Mouse (Mus musculus): Measurements from ENCODE around the gene Srp54a. TPM values are rescaled to one million over a fixed set of nuclear protein-coding genes. Genes with fewer than 3 reads are reported as not detected.
A peak's percentile ranks its signal among the peaks of the same experiment; 100 is the strongest.
"Not testable (repeated sequence)": the region's sequence is repeated elsewhere in the genome, so short reads cannot be mapped to it uniquely, and the experiment has no call there.

Gene Srp54a
- polyA plus RNA-seq (2015; fragmentation: Nextera tagmentation; extraction: Ambion mirVana) = 172 TPM in 2 replicates

DNA sequence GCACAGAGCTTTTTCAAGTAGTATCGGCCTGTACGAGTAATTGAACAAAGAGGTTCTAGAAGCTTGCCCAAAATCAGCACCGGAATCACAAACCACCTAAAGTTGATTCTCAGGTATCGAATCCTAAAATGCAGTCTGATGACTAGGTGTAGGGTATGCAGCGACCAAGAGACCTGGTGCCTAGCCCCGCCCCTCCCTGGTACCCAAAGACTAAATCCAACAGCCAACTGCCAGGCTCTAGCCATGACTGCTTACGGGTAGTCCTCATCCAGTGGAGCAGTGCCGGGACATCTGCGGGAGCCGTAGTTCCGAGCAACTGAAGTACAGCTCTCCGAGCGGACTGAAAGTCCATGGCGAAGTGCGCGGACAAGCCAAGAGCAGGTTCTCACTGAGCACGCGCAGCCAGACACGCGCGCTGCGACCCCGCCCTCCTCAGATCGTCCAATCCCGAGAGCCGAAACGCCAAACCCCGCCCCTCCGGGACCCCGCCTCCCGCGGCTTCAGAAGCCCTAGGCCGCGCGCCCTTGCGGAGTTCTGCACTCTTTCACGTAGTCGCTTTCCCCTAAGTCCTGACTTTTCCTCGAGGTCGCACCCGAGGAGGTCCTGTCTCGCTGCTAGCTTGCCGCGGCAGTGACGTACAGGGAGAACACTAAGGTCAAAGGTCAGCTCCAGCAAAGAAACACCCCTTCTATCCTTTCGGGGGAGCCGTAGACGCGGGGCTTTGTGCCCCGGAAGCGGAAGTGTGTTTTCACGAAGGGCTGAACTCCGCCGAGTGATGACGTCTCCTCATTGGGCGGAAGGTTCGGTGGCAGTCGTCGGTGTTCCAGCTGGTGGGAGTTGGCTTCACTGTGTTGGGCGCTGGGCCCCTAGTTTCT lies at the start of gene Srp54a, which contains the start of gene 2700097O09Rik:
TSS of gene Srp54a (plus strand) at position 537 of the 875 bp plus-strand sequence.
TSS of gene 2700097O09Rik (minus strand) at position 385 of the 875 bp plus-strand sequence.
- not testable (repeated sequence) for H3K27me3 ChIP-seq, H3K36me3 ChIP-seq, H3K9me3 ChIP-seq
- Histone ChIP-seq H3K4me2 (peak within 1 kb of the TSS; percentile 64), H3K4me3 (peak within 1 kb of the TSS; percentile 85), H3K27ac (replicated peaks) (peak within 1 kb of the TSS; percentile 90), H3K4me1 (replicated peaks) (peaks cover 13% of the 10 kb centered on the region), H3K9ac (peak within 1 kb of the TSS; percentile 80)
- WGBS = under 1% methylated on average over 60 of the region's 60 CpGs
- ATAC-seq (ENCODE audit: low FRiP score, low read depth) = peak; percentile 99

DNA sequence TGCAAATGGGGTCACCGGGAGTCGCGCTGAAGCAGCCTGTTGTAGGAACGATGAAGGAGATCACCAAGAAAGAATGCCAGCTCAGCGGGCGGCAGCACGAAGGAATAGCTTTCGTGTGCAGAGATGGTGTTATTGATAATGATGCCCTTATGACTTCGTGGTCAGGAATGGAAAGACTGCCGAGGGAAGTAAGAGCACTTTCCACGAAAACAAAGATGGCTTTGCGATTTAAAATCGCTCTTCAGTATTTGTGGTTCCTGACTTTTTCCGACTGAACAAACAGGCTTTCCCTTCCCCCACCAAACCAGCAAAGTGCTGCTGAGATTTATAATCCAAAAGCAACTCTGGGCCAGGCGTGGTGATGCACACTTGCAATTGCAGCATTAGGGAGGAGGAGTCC lies 39.1 kb upstream of the Srp54a start:
- H3K4me3 ChIP-seq = no peak overlapping the region
- no peak for ATAC-seq (ENCODE audit: low FRiP score, low read depth)
- no peaks in the 10 kb centered on the region for H3K9me3 ChIP-seq
- H3K4me1 ChIP-seq (replicated peaks) = no peaks in the 10 kb centered on the region
- H3K36me3 ChIP-seq = no peaks in the 10 kb centered on the region
- H3K27me3 ChIP-seq = no peaks in the 10 kb centered on the region
- WGBS = 81% methylated on average over 15 of the region's 15 CpGs
- H3K9ac ChIP-seq = no peak overlapping the region
- H3K4me2 ChIP-seq = no peak overlapping the region
- no peak overlapping the region for H3K27ac ChIP-seq (replicated peaks)

GRCm38 (mm10) chr12:55049731-55050353 lies 30.2 kb upstream of the Srp54a start:
- Histone ChIP-seq H3K4me2 (no peak overlapping the region), H3K4me1 (replicated peaks) (no peaks in the 10 kb centered on the region), H3K36me3 (0 out of 2 replicates have a peak, but pooled peaks cover 7% of the 10 kb centered on the region), H3K9me3 (no peaks in the 10 kb centered on the region), H3K27ac (replicated peaks) (no peak overlapping the region), H3K4me3 (no peak overlapping the region), H3K9ac (no peak overlapping the region), H3K27me3 (no peaks in the 10 kb centered on the region)
- ATAC-seq (ENCODE audit: low FRiP score, low read depth) = no peak
- 95% methylated on average over 8 of the region's 8 CpGs for WGBS

GRCm38 (mm10) chr12:55051210-55052173 lies 28.6 kb upstream of the Srp54a start:
- H3K27ac ChIP-seq (replicated peaks) = no peak overlapping the region
- no peak overlapping the region for H3K4me2 ChIP-seq
- H3K9me3 ChIP-seq = no peaks in the 10 kb centered on the region
- no peaks in the 10 kb centered on the region for H3K4me1 ChIP-seq (replicated peaks)
- H3K9ac ChIP-seq = no peak overlapping the region
- no peak overlapping the region for H3K4me3 ChIP-seq
- ATAC-seq (ENCODE audit: low FRiP score, low read depth) = no peak
- H3K27me3 ChIP-seq = no peaks in the 10 kb centered on the region
- WGBS = 95% methylated on average over 8 of the region's 8 CpGs
- H3K36me3 ChIP-seq = 0 out of 2 replicates have a peak, but pooled peaks cover 4% of the 10 kb centered on the region

DNA sequence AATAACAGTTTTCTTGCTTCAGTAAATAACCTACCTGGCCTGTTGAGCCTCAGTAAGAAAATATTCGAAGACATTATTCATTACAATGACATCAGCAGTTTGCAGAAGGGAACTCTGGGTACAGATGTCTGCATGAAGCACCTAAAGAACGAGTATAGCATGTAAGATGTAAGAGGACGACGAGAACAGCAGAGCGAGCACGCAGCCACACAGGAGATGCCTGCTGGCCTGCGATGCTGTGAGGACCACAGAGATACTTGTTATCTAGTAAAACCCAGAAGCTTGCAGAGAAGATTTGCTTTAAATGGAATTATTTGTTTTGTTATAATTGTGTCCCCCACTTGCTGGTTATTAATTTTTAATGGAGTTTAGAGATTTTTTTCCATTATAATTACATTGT lies 26.8 kb upstream of the Srp54a start:
- Histone ChIP-seq H3K4me1 (replicated peaks) (no peaks in the 10 kb centered on the region), H3K9ac (no peak overlapping the region), H3K9me3 (no peaks in the 10 kb centered on the region), H3K4me3 (no peak overlapping the region), H3K4me2 (no peak overlapping the region), H3K27ac (replicated peaks) (no peak overlapping the region), H3K36me3 (no peaks in the 10 kb centered on the region), H3K27me3 (no peaks in the 10 kb centered on the region)
- 88% methylated on average over 7 of the region's 7 CpGs for WGBS
- no peak for ATAC-seq (ENCODE audit: low FRiP score, low read depth)

- WGBS = 91% methylated on average over 2 of the region's 2 CpGs
- no peak for ATAC-seq (ENCODE audit: low FRiP score, low read depth)
- H3K9ac ChIP-seq = no peak overlapping the region
These were observed 25.4 kb upstream of the Srp54a start for GRCm38 (mm10) chr12:55054551-55055241.

GRCm38 (mm10) chr12:55056703-55057102 lies 23.4 kb upstream of the Srp54a start:
- no peaks in the 10 kb centered on the region for H3K9me3 ChIP-seq
- no peaks in the 10 kb centered on the region for H3K27me3 ChIP-seq
- no peak overlapping the region for H3K4me3 ChIP-seq
- no peaks in the 10 kb centered on the region for H3K4me1 ChIP-seq (replicated peaks)
- no peak overlapping the region for H3K4me2 ChIP-seq
- H3K9ac ChIP-seq = no peak overlapping the region
- 89% methylated on average over 2 of the region's 2 CpGs for WGBS
- peaks cover 8% of the 10 kb centered on the region for H3K36me3 ChIP-seq
- no peak for ATAC-seq (ENCODE audit: low FRiP score, low read depth)
- H3K27ac ChIP-seq (replicated peaks) = no peak overlapping the region

More at GRCm38 (mm10) chr12:55054551-55055241, 25.4 kb upstream of the Srp54a start:
- Histone ChIP-seq H3K27me3 (no peaks in the 10 kb centered on the region), H3K4me1 (replicated peaks) (no peaks in the 10 kb centered on the region), H3K4me3 (no peak overlapping the region), H3K4me2 (no peak overlapping the region), H3K27ac (replicated peaks) (no peak overlapping the region), H3K9me3 (no peaks in the 10 kb centered on the region), H3K36me3 (peaks cover 8% of the 10 kb centered on the region)

DNA sequence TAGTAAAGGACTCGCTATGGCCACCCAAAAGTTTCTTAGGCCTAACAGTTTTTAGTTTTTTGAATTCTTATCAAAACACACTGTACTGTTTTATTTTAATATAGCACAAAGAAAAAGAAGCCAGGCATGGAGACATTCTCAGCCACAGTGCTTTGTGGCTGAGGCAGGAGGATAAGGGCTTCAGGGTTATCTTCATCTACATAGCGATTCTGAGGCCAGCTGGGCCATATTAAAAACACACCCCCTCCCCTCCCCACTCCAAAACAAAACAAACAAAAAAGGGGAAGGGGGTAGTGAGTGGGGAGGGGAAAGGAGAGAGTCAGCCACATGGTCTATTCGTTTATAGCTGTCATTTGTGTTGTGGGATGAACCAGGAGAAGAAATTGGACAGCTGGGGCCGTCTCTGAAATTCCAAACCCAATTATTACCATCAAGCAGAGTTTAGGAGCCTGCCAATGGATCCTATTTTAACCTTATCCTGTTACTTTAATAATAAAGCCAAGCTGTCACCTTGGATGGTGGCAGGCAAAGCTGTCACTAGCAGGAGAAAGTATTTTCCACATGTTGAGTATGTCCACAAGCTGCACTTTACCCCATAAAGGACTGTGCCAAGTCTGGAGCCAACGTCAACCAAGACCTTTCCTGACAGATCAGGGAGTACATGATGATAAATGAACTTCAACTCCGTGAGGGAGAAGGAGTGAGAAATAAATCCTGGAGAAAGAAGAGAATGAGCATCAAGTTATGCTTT lies 21.0 kb upstream of the Srp54a start:
- Histone ChIP-seq H3K36me3 (peaks cover 8% of the 10 kb centered on the region), H3K9ac (no peak overlapping the region), H3K9me3 (no peaks in the 10 kb centered on the region), H3K4me1 (replicated peaks) (no peaks in the 10 kb centered on the region), H3K4me2 (no peak overlapping the region), H3K4me3 (no peak overlapping the region), H3K27me3 (no peaks in the 10 kb centered on the region), H3K27ac (replicated peaks) (no peak overlapping the region)
- WGBS = 71% methylated on average over 6 of the region's 6 CpGs
- no peak for ATAC-seq (ENCODE audit: low FRiP score, low read depth)

DNA sequence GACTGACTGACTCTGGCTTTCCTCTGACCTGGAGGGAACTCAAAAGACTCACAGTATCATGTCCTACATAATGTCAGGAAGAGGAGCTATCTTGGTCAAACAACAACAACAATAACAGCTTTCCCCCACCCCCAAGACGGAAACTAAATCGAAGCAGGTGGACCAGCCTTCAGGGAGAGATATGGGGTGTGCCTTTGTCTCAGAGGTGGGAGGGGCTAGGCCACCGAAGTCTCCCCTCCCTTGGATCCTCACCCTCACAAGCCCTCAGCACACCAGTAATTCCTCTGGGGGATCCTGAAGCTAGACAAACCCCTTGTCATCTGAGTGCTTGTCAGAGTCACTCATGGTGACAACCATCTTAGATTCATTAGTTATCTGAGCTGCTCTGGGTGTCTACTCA lies 20.2 kb upstream of the Srp54a start:
- no peak for ATAC-seq (ENCODE audit: low FRiP score, low read depth)
- WGBS = 85% methylated on average over 3 of the region's 3 CpGs
- H3K4me3 ChIP-seq = no peak overlapping the region
- H3K4me1 ChIP-seq (replicated peaks) = no peaks in the 10 kb centered on the region
- H3K4me2 ChIP-seq = no peak overlapping the region
- H3K9me3 ChIP-seq = no peaks in the 10 kb centered on the region
- no peak overlapping the region for H3K27ac ChIP-seq (replicated peaks)
- H3K36me3 ChIP-seq = peaks cover 8% of the 10 kb centered on the region
- no peaks in the 10 kb centered on the region for H3K27me3 ChIP-seq
- H3K9ac ChIP-seq = no peak overlapping the region

DNA sequence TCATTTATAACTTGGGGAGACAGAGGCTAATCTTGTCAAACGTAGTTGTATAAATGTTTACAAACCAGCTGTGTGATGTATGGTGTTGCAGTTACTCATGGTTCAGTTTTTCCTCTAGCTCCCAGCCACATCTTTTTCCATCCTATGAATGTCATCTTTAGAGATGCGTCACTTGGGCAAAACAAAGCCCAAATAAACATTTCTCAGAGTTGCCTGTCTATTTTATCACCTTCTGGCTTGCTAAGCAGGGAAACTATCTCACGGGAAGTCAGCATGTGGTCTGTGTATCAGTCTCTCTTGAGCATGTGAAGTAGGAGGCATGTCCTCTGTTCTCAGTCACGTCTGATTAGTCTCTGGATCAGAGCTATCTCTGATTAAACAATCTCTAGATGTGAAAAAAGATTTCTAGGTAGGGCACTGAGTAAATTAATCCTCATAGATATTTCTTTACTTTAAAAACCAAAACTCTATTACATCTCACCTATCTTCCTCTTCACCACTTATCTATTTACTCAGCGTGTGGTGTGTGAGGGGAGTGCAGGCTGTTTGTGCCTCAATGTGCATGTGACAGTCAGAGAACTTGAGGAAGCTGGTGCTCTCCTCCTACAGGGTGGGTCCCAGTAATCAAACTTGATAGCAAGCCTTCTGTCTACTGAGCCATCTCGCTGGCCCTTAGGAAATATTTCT lies 19.7 kb upstream of the Srp54a start:
- Histone ChIP-seq H3K4me3 (no peak overlapping the region), H3K27me3 (no peaks in the 10 kb centered on the region), H3K4me2 (no peak overlapping the region), H3K36me3 (peaks cover 8% of the 10 kb centered on the region), H3K9me3 (no peaks in the 10 kb centered on the region), H3K27ac (replicated peaks) (no peak overlapping the region), H3K9ac (no peak overlapping the region), H3K4me1 (replicated peaks) (no peaks in the 10 kb centered on the region)
- WGBS = 89% methylated on average over 6 of the region's 6 CpGs
- ATAC-seq (ENCODE audit: low FRiP score, low read depth) = no peak

Data from hindbrain, embryonic 15.5 days (tissue).